Mouse (Mus musculus) limb, embryonic 15.5 days (tissue): Measurements from ENCODE around the gene Grik4. TPM values are rescaled to one million over a fixed set of nuclear protein-coding genes. Genes with fewer than 3 reads are reported as not detected.

Source experiments
- ATAC-seq: fragments of 200-750 bp; cut with Nextera tagmentation; 2 replicates; pipeline ENCODE4 v1.8.0; 2017; ENCODE audit warnings: low read depth, moderate TSS enrichment; ENCODE audit not compliant: insufficient number of reproducible peaks, low FRiP score, low TSS enrichment
- H3K27ac ChIP-seq: fragments of 300-500 bp; sonication (generic); 2 replicates; pipeline ENCODE4 v1.5.1; 2015; ENCODE audit warnings: moderate library complexity, mild to moderate bottlenecking, inconsistent platforms
- H3K27me3 ChIP-seq: fragments of 300-500 bp; sonication (generic); 2 replicates; pipeline ENCODE4 v1.6.1; 2015; ENCODE audit warnings: inconsistent platforms
- H3K36me3 ChIP-seq: fragments of 300-500 bp; sonication (generic); 2 replicates; pipeline ENCODE4 v1.6.1; 2015; ENCODE audit warnings: inconsistent platforms
- H3K4me1 ChIP-seq: fragments of 300-500 bp; sonication (generic); 2 replicates; pipeline ENCODE4 v1.6.1; 2015; ENCODE audit warnings: inconsistent platforms
- H3K4me2 ChIP-seq: fragments of 300-500 bp; sonication (generic); 2 replicates; pipeline ENCODE4 v1.6.1; 2015; ENCODE audit warnings: mild to moderate bottlenecking, inconsistent platforms
- H3K4me3 ChIP-seq: fragments of 300-500 bp; sonication (generic); 2 replicates; pipeline ENCODE4 v1.5.1; 2015; ENCODE audit warnings: mild to moderate bottlenecking, inconsistent platforms
- H3K9ac ChIP-seq: fragments of 300-500 bp; sonication (generic); 2 replicates; pipeline ENCODE4 v1.6.1; 2015; ENCODE audit warnings: inconsistent platforms
- H3K9me3 ChIP-seq: fragments of 300-500 bp; sonication (generic); 2 replicates; pipeline ENCODE4 v1.6.1; 2016; ENCODE audit warnings: inconsistent platforms
- WGBS: fragments of 180-500 bp; shearing (Covaris S2); methylation state at CpG from one replicate; pipeline ENCODE4 v1.1.7; 2015; 5-methylcytosine and 5-hydroxymethylcytosine counted together
- polyA plus RNA-seq: library from polyadenylated mRNA; unstranded; fragments of >200 nt; fragmentation: Nextera tagmentation; extraction: Ambion mirVana; gene quantifications from 2 replicates; pipeline ENCODE4 v1.2.1, GENCODE M21; 2015

The Grik4 gene
- polyA plus RNA-seq, 1 experiment from 2014 or later = 1.4 TPM

- no peak overlapping the region for H3K27ac ChIP-seq
- H3K4me3 ChIP-seq = peak overlapping the region; percentile 48
- ATAC-seq = 0 out of 2 replicates have a peak, but pooled peaks have one; percentile 56
- H3K27me3 ChIP-seq = peaks cover 27% of the 10 kb centered on the region
- no peaks in the 10 kb centered on the region for H3K36me3 ChIP-seq
- H3K4me1 ChIP-seq = peaks cover 19% of the 10 kb centered on the region
- peak overlapping the region; percentile 26 for H3K9ac ChIP-seq
- WGBS = under 1% methylated on average over 50 of the region's 52 CpGs
- peak overlapping the region; percentile 95 for H3K4me2 ChIP-seq
- H3K9me3 ChIP-seq = no peaks in the 10 kb centered on the region
Measured at GRCm38 (mm10) chr9:42897361-42898051, 46.8 kb downstream of the Grik4 start.

DNA sequence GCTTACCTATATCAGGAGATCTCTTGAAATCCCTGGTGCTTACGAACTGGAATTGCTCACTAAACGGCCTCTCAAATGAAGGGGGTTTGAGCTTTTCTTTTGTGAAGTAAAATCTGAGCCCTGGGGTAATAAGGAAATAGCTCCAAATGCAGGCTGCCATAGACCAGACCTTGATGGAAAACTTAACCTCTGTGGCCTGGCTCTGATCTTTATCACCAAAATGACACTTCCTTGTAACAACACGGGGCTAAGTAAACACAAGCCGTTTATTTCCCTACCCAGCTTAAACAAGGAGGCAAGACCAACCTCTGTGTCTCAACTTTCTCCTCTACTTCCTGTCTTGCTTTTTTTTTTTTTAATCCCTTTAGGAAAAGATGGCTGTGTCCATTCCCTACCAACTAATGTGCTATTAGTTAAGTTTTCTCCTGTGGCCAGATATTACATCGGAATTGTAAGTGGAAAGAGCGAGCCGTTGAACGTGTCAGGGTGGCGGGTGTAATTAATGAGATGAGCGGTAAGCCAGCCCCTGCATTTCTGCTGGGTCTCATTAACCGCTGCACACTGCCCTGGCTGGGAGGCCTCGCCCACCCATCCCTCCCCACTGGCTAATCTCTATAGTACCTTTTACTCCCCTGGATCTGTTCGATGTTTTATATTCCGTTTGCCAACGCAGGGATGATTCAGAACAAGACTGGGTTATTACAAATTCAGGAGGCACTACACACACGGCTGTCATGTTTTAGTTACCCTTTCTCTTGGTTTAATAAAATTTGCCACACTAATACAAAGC is 47.7 kb downstream of the Grik4 start:
- ATAC-seq = no peak
- H3K36me3 ChIP-seq = no peaks in the 10 kb centered on the region
- H3K27me3 ChIP-seq = peaks cover 27% of the 10 kb centered on the region
- H3K9ac ChIP-seq = no peak overlapping the region
- H3K27ac ChIP-seq = no peak overlapping the region
- H3K4me3 ChIP-seq = peak overlapping the region; percentile 48
- H3K9me3 ChIP-seq = no peaks in the 10 kb centered on the region
- H3K4me1 ChIP-seq = peaks cover 19% of the 10 kb centered on the region
- peak overlapping the region; percentile 95 for H3K4me2 ChIP-seq
- 8% methylated on average over 16 of the region's 16 CpGs for WGBS

DNA sequence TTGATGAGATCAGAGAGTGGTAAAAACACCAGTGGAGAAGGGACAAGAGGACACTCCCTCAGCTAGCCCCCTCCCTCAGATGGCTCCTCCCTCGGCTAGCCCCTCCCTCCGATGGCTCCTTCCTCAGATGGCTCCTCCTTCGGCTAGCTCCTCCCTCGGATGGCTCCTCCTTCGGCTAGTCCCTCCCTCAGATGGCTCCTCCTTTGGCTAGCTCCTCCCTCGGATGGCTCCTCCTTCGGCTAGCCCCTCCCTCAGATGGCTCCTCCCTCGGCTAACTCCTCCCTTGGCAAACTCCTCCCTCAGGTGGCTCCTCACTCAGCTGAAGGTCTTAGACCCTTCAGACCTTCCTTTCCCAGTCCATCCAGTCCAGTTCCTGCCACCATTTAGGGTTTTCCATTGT is 51.5 kb downstream of the Grik4 start:
- H3K27me3 ChIP-seq = peaks cover 22% of the 10 kb centered on the region
- H3K4me1 ChIP-seq = peaks cover 12% of the 10 kb centered on the region
- no peak overlapping the region for H3K27ac ChIP-seq
- no peaks in the 10 kb centered on the region for H3K9me3 ChIP-seq
- no peaks in the 10 kb centered on the region for H3K36me3 ChIP-seq
- H3K9ac ChIP-seq = no peak overlapping the region
- WGBS = 81% methylated on average over 8 of the region's 8 CpGs
- no peak overlapping the region for H3K4me3 ChIP-seq
- H3K4me2 ChIP-seq = no peak overlapping the region
- no peak for ATAC-seq

- H3K4me3 ChIP-seq = no peak overlapping the region
- 85% methylated on average over 4 of the region's 4 CpGs for WGBS
- H3K4me2 ChIP-seq = no peak overlapping the region
- H3K9ac ChIP-seq = no peak overlapping the region
- H3K36me3 ChIP-seq = no peaks in the 10 kb centered on the region
- H3K4me1 ChIP-seq = peaks cover 10% of the 10 kb centered on the region
- no peaks in the 10 kb centered on the region for H3K9me3 ChIP-seq
- no peak overlapping the region for H3K27ac ChIP-seq
- H3K27me3 ChIP-seq = 0 out of 2 replicates have a peak, but pooled peaks cover 6% of the 10 kb centered on the region
- ATAC-seq = no peak
Measured at GRCm38 (mm10) chr9:42887930-42888329, 56.4 kb downstream of the Grik4 start.

GRCm38 (mm10) chr9:42886112-42886766 is 58.1 kb downstream of the Grik4 start:
- 31% methylated on average over 15 of the region's 15 CpGs for WGBS
- no peak overlapping the region for H3K4me3 ChIP-seq
- ATAC-seq = no peak
- no peak overlapping the region for H3K9ac ChIP-seq
- no peaks in the 10 kb centered on the region for H3K9me3 ChIP-seq
- H3K4me2 ChIP-seq = no peak overlapping the region
- no peaks in the 10 kb centered on the region for H3K36me3 ChIP-seq
- H3K4me1 ChIP-seq = peaks cover 19% of the 10 kb centered on the region
- H3K27me3 ChIP-seq = 0 out of 2 replicates have a peak, but pooled peaks cover 6% of the 10 kb centered on the region
- H3K27ac ChIP-seq = no peak overlapping the region

- no peak for ATAC-seq
- no peaks in the 10 kb centered on the region for H3K36me3 ChIP-seq
- H3K9ac ChIP-seq = no peak overlapping the region
- H3K27ac ChIP-seq = no peak overlapping the region
- 45% methylated on average over 8 of the region's 8 CpGs for WGBS
- H3K4me1 ChIP-seq = peaks cover 19% of the 10 kb centered on the region
- H3K4me2 ChIP-seq = no peak overlapping the region
- 0 out of 2 replicates have a peak, but pooled peaks cover 6% of the 10 kb centered on the region for H3K27me3 ChIP-seq
- H3K9me3 ChIP-seq = no peaks in the 10 kb centered on the region
- no peak overlapping the region for H3K4me3 ChIP-seq
Measured at GRCm38 (mm10) chr9:42885566-42885965, 58.7 kb downstream of the Grik4 start.

- H3K27ac ChIP-seq = no peak overlapping the region
- 55% methylated on average over 11 of the region's 11 CpGs for WGBS
- no peak for ATAC-seq
Measured at GRCm38 (mm10) chr9:42885123-42885522, 59.2 kb downstream of the Grik4 start.

GRCm38 (mm10) chr9:42883006-42883759 is 61.1 kb downstream of the Grik4 start:
- WGBS = 83% methylated on average over 10 of the region's 10 CpGs
- Histone ChIP-seq H3K4me3 (no peak overlapping the region), H3K9ac (no peak overlapping the region), H3K27ac (no peak overlapping the region), H3K9me3 (no peaks in the 10 kb centered on the region), H3K4me1 (peaks cover 19% of the 10 kb centered on the region), H3K4me2 (no peak overlapping the region), H3K36me3 (no peaks in the 10 kb centered on the region), H3K27me3 (peaks cover 17% of the 10 kb centered on the region; the same call in 1 of the 2 replicates)
- no peak for ATAC-seq

More at GRCm38 (mm10) chr9:42885123-42885522, 59.2 kb downstream of the Grik4 start:
- Histone ChIP-seq H3K9ac (no peak overlapping the region), H3K27me3 (0 out of 2 replicates have a peak, but pooled peaks cover 6% of the 10 kb centered on the region), H3K4me1 (peaks cover 19% of the 10 kb centered on the region), H3K9me3 (no peaks in the 10 kb centered on the region), H3K4me3 (no peak overlapping the region), H3K4me2 (no peak overlapping the region), H3K36me3 (no peaks in the 10 kb centered on the region)

DNA sequence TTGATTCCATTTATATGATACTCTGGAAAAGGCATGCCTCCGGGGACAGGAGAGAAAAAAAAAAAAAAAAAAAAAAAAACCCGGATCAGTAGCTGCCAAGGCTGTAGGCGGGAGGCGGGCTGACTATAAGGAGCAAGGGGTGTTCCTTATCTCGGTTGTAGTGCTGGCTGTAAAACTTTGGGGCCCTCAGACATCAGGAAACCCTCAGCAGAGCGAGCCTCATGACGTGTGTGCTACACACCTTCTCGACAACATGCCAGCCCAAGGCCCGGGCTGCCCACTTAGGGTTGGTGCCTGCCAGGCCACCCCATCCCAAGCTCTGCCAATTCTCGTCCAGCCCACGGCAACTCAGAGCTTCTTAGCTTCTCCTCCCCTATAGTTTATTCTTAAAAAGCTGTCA is 62.0 kb downstream of the Grik4 start:
- ATAC-seq = no peak
- no peak overlapping the region for H3K27ac ChIP-seq
- peaks cover 19% of the 10 kb centered on the region for H3K4me1 ChIP-seq
- WGBS = 24% methylated on average over 11 of the region's 11 CpGs
- no peaks in the 10 kb centered on the region for H3K36me3 ChIP-seq
- peaks cover 23% of the 10 kb centered on the region; the same call in 1 of the 2 replicates for H3K27me3 ChIP-seq
- no peaks in the 10 kb centered on the region for H3K9me3 ChIP-seq
- H3K4me2 ChIP-seq = no peak overlapping the region
- H3K4me3 ChIP-seq = no peak overlapping the region
- H3K9ac ChIP-seq = no peak overlapping the region

DNA sequence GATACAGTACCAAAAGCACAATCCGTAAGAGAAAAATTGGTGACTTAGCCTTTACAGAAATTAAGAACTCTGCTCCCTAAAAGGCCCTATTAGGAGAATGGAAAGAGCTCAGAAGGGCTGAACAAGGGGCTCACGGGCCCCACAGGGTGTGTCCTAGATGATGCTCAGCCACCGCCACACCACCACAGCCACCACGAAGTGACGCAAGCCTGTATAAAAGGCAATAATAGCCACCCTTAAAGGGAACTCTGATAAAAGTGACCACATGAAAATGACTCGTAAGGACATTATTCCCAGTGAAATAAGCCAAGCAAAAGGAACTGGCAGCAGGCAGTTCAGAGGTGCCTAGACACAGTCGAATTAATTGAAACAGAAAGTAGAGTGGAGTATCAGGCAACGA is 63.3 kb downstream of the Grik4 start:
- ATAC-seq = no peak
- H3K27me3 ChIP-seq = peaks cover 23% of the 10 kb centered on the region; the same call in 1 of the 2 replicates
- WGBS = 51% methylated on average over 8 of the region's 8 CpGs

GRCm38 (mm10) chr9:42878401-42878800 is 65.9 kb downstream of the Grik4 start:
- no peak overlapping the region for H3K27ac ChIP-seq
- no peak overlapping the region for H3K4me3 ChIP-seq
- H3K9me3 ChIP-seq = no peaks in the 10 kb centered on the region
- ATAC-seq = no peak
- no peak overlapping the region for H3K4me2 ChIP-seq
- WGBS = 23% methylated on average over 7 of the region's 7 CpGs
- no peak overlapping the region for H3K9ac ChIP-seq
- H3K36me3 ChIP-seq = no peaks in the 10 kb centered on the region
- H3K4me1 ChIP-seq = peaks cover 9% of the 10 kb centered on the region
- H3K27me3 ChIP-seq = peaks cover 20% of the 10 kb centered on the region; the same call in 1 of the 2 replicates

More for the DNA sequence above, 63.3 kb downstream of the Grik4 start:
- Histone ChIP-seq H3K4me1 (peaks cover 15% of the 10 kb centered on the region), H3K27ac (no peak overlapping the region), H3K4me2 (no peak overlapping the region), H3K4me3 (no peak overlapping the region), H3K9me3 (no peaks in the 10 kb centered on the region), H3K36me3 (no peaks in the 10 kb centered on the region), H3K9ac (no peak overlapping the region)
